Mouse (Mus musculus) lung, postnatal 0 days (tissue): ENCODE data around the gene Vmn2r18.

Source experiments
- CTCF ChIP-seq: IDR thresholded peaks from 2 replicates; pipeline ENCODE4 v1.5.1; 2016; ENCODE audit warnings: antibody characterized with exemption, mild to moderate bottlenecking
- EP300 ChIP-seq: IDR thresholded peaks from 2 replicates; pipeline ENCODE4 v1.6.1; 2016; ENCODE audit warnings: antibody characterized with exemption, mild to moderate bottlenecking, control low read depth

DNA sequence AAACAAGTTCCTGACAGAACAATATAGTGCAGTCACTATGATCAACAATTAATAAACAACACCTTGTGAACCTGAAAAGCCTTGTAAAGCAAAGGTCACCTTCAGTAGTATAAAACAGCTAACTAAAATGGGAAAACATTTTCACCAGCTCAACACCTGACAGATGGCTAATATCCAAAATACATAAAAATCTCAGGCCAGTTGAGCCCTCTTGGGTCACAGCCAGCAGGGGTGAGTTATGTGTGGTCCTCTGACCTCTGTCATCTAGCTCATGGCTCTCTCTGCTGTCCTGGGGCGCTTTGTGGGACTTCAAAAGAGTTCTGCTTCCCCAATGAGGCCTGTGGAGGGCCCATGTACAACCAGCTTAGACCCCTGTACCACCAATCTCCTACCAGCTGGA, 4.1 kb downstream of the Vmn2r18 start:
- TF ChIP-seq CTCF (no peak), EP300 (no peak)
